Mouse (Mus musculus) ES-Bruce4 (cell line): Measurements from ENCODE around the gene Dand5. TPM values are rescaled to one million over a fixed set of nuclear protein-coding genes. Genes with fewer than 3 reads are reported as not detected.

Experiments used
- H3K27ac ChIP-seq: 2 replicates; pipeline ENCODE4 v1.5.1; 2012; ENCODE audit warnings: low read length, inconsistent platforms; ENCODE audit not compliant: insufficient read depth
- H3K27me3 ChIP-seq: 2 replicates; pipeline ENCODE4 v1.6.1; 2012; ENCODE audit warnings: mild to moderate bottlenecking, low read length, inconsistent platforms; ENCODE audit not compliant: control insufficient read depth, poor library complexity, insufficient read depth, severe bottlenecking
- H3K36me3 ChIP-seq: 2 replicates; pipeline ENCODE4 v1.6.1; 2012; ENCODE audit warnings: inconsistent platforms, mild to moderate bottlenecking, low read length, moderate library complexity; ENCODE audit not compliant: control insufficient read depth, poor library complexity, insufficient read depth, severe bottlenecking
- H3K4me1 ChIP-seq: one replicate; pipeline ENCODE4 v1.8.1; 2011; ENCODE audit warnings: low read length; ENCODE audit not compliant: control insufficient read depth, insufficient read depth
- H3K4me3 ChIP-seq: 2 replicates; pipeline ENCODE4 v1.5.1; 2011; ENCODE audit warnings: low read depth, mild to moderate bottlenecking, low read length
- H3K9ac ChIP-seq: 2 replicates; pipeline ENCODE4 v1.6.1; 2012; ENCODE audit warnings: low read depth, mild to moderate bottlenecking, inconsistent platforms; ENCODE audit not compliant: poor library complexity, severe bottlenecking
- H3K9me3 ChIP-seq: replicated peaks from 2 replicates; pipeline ENCODE4 v1.6.1; 2012; ENCODE audit warnings: mild to moderate bottlenecking, low read length, inconsistent platforms; ENCODE audit not compliant: control insufficient read depth, poor library complexity, insufficient read depth, severe bottlenecking
- CTCF ChIP-seq: IDR thresholded peaks from one replicate; pipeline ENCODE4 v1.8.1; 2011; ENCODE audit warnings: low read depth, low read length
- EP300 ChIP-seq: IDR thresholded peaks from 2 replicates; pipeline ENCODE4 v1.6.1; 2011; ENCODE audit warnings: low read depth, low read length; ENCODE audit not compliant: insufficient read depth
- POLR2A ChIP-seq: IDR thresholded peaks from one replicate; pipeline ENCODE4 v1.8.1; 2011; ENCODE audit warnings: low read length; ENCODE audit not compliant: insufficient read depth
- polyA plus RNA-seq: library from polyadenylated mRNA; stranded (reverse); fragments of >200 nt; gene quantifications from 2 replicates; pipeline ENCODE4 v1.2.4, GENCODE M21; 2011; ENCODE audit warnings: low read depth; ENCODE audit not compliant: missing spikeins, insufficient read depth, insufficient read length

Dand5 gene
- polyA plus RNA-seq, 1 experiment, result 2.5 TPM

GRCm38 (mm10) chr8:84780949-84781680 lies 41.5 kb downstream of the Dand5 start:
- Histone ChIP-seq H3K4me3 (no peak overlapping the region), H3K4me1 (peaks cover 3% of the 10 kb centered on the region), H3K27ac (no peak overlapping the region)

GRCm38 (mm10) chr8:84780225-84780555 lies 42.4 kb downstream of the Dand5 start:
- no peak overlapping the region for H3K9ac ChIP-seq
- no peaks in the 10 kb centered on the region for H3K36me3 ChIP-seq
- H3K9me3 ChIP-seq, result no peaks in the 10 kb centered on the region
- TF ChIP-seq EP300 (no peak), CTCF (no peak), POLR2A (no peak)
- no peak overlapping the region for H3K27ac ChIP-seq
- peaks cover 50% of the 10 kb centered on the region for H3K27me3 ChIP-seq
- H3K4me1 ChIP-seq, result peaks cover 5% of the 10 kb centered on the region
- no peak overlapping the region for H3K4me3 ChIP-seq

More at GRCm38 (mm10) chr8:84780949-84781680, 41.5 kb downstream of the Dand5 start:
- Histone ChIP-seq H3K9me3 (no peaks in the 10 kb centered on the region), H3K36me3 (no peaks in the 10 kb centered on the region), H3K9ac (no peak overlapping the region), H3K27me3 (peaks cover 48% of the 10 kb centered on the region)
- TF ChIP-seq EP300 (no peak), CTCF (no peak), POLR2A (no peak)

GRCm38 (mm10) chr8:84779519-84780224 lies 43.0 kb downstream of the Dand5 start:
- Histone ChIP-seq H3K4me3 (no peak overlapping the region), H3K27me3 (peaks cover 48% of the 10 kb centered on the region), H3K9me3 (no peaks in the 10 kb centered on the region), H3K4me1 (peaks cover 5% of the 10 kb centered on the region), H3K36me3 (no peaks in the 10 kb centered on the region), H3K9ac (0 out of 2 replicates have a peak overlapping the region, but pooled peaks have one; percentile 10), H3K27ac (no peak overlapping the region)
- TF ChIP-seq CTCF (no peak), EP300 (no peak), POLR2A (no peak)

DNA sequence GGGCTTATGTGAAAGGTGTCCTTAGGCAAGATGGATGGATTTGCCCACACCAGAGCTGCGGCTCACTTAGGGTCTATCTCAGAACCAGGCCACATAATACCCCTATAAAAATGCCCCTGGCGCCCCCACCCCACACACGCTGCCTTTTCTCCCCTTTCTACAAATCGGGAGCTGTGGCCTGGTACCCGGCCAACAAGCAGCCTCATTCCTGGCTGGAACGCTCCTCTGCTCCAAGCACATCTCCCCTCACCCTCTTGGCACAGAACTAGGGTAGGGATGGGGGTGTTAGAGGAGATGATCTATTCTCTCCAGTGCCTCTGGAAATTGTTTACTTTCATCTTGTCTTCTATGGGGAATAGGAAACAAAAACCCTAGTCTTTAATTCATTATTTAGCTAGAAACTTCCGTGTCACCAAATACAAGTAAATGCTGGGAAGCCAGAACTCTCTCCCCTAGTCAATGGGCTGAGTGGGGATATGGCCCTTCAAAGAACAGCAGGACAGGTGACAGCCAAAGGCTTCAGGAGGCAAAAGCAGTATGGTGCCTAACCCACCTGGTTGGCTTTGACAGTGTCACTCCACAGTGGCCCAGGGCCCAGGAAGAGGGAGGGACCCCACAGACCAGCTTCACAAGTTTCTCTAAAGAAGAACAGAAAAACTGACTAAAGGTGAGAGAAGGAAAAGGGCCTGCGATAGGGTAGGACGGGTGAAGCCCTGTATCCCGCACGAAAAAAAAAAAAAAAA lies 43.8 kb downstream of the Dand5 start:
- no peaks in the 10 kb centered on the region for H3K9me3 ChIP-seq
- H3K4me1 ChIP-seq, result peaks cover 5% of the 10 kb centered on the region
- TF ChIP-seq POLR2A, result no peak
- no peak for TF ChIP-seq EP300
- TF ChIP-seq CTCF, result no peak
- no peaks in the 10 kb centered on the region for H3K36me3 ChIP-seq
- H3K27me3 ChIP-seq, result peaks cover 43% of the 10 kb centered on the region
- H3K9ac ChIP-seq, result no peak overlapping the region
- H3K4me3 ChIP-seq, result no peak overlapping the region
- no peak overlapping the region for H3K27ac ChIP-seq

- H3K9ac ChIP-seq, result no peak overlapping the region
- H3K27me3 ChIP-seq, result peaks cover 44% of the 10 kb centered on the region
- H3K36me3 ChIP-seq, result no peaks in the 10 kb centered on the region
- H3K4me1 ChIP-seq, result peaks cover 5% of the 10 kb centered on the region
- no peak overlapping the region for H3K4me3 ChIP-seq
- H3K9me3 ChIP-seq, result no peaks in the 10 kb centered on the region
- no peak for TF ChIP-seq CTCF
- no peak for TF ChIP-seq EP300
- TF ChIP-seq POLR2A, result no peak
- no peak overlapping the region for H3K27ac ChIP-seq
Observed at GRCm38 (mm10) chr8:84777899-84778637, 44.6 kb downstream of the Dand5 start.
